31 mouse cellular contexts compared by ENCODE assay signal in the genomic region with DNA sequence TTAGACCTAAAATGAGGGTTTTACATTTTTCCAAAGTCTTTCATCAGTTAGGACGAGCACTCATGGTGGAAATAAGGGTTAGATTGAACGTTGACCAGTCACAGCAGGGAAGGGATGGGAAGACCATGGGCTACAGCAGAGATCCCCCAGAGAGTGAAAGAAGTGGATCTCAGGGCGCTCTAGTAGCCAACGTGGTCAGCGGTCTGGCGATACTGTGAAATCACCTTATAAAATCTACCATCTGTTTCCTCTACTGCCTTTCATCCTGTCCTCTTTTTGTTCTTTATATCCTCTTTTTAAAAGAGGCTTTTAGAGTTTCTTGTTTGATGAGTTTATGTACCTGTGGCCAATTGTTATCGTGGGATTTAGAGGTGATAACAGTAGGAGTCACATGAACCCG. TPM values are rescaled to one million over a fixed set of nuclear protein-coding genes. Genes with fewer than 3 reads are reported as not detected.
DNase-seq lines count a peak whose midpoint lies in the region; ATAC-seq and TF ChIP-seq lines count a peak whose summit lies in the region.
"Had no signal": no experiment of that assay in that cellular context is flagged by ENCODE, and none has a peak within 500 bp of the region (broad histone marks: within the 10 kb centered on the region; RNA-seq: fewer than 3 reads in every experiment).

No protein-coding gene starts in this region.

- H3K36me3 ChIP-seq in kidney, adult 2 months (ENCODE audit: control insufficient read depth, insufficient read depth, low read length): peaks cover 15% of the 10 kb centered on the region; the same call in 1 of the 2 replicates
- no peaks in the 10 kb centered on the region for H3K36me3 ChIP-seq in kidney, embryonic 16.5 days (ENCODE audit: insufficient read depth, low read length)
- H3K36me3 ChIP-seq in liver, embryonic 14.5 days (replicated peaks; ENCODE audit: control insufficient read depth, insufficient read depth, low read depth): no peaks in the 10 kb centered on the region
- H3K36me3 ChIP-seq: G1E; heart, embryonic 10.5 days; heart, embryonic 15.5 days; kidney, embryonic 15.5 days; midbrain, embryonic 10.5 days; midbrain, embryonic 15.5 days had no signal

- no peaks in the 10 kb centered on the region for H3K9me3 ChIP-seq in kidney, embryonic 16.5 days (ENCODE audit: low read length)
- no peaks in the 10 kb centered on the region for H3K9me3 ChIP-seq in liver, embryonic 14.5 days (ENCODE audit: control insufficient read depth, low read length)
- H3K9me3 ChIP-seq: forebrain, embryonic 13.5 days; G1E; heart, embryonic 10.5 days; heart, embryonic 15.5 days; kidney, embryonic 15.5 days; midbrain, embryonic 10.5 days; midbrain, embryonic 15.5 days had no signal

- no peak for TF ChIP-seq POLR2A in kidney, adult 2 months (IDR thresholded peaks at IDR 0.05; ENCODE audit: low read depth, low read length)
- no peak for TF ChIP-seq POLR2A in cerebellum, adult 2 months (IDR thresholded peaks at IDR 0.05; ENCODE audit: borderline replicate concordance, insufficient read depth, low read length)

- DNase-seq in kidney, adult 2 months: no peak
- no peak for DNase-seq in liver, embryonic 14.5 days (ENCODE audit: low read depth in 3 of 3, low spot score in 3 of 3)
- no peak for DNase-seq in cerebellum, postnatal 25 days
- DNase-seq in c-Kit-positive CD71-positive TER-119-positive erythroid progenitor cells, embryonic 14.5 days (ENCODE audit: low spot score): no peak
- DNase-seq in cerebellum, adult 2 months: no peak
- DNase-seq: adrenal gland, adult 8-10 months; cerebellum, adult 11 months; cerebellum, adult 9-11 months; gastrocnemius, postnatal 10 days; heart, adult 11 months; kidney, postnatal 4 days; layer of hippocampus, postnatal 36 days; lung, adult 18-20 months; right cerebral cortex, postnatal 25 days; thymus, adult 2 months; thymus, postnatal 36 days had no signal

- no peak overlapping the region for H3K9ac ChIP-seq in kidney, embryonic 16.5 days (replicated peaks; ENCODE audit: low read length)
- no peak overlapping the region; the same call in 1 of the 2 replicates for H3K9ac ChIP-seq in liver, embryonic 14.5 days (replicated peaks)
- H3K9ac ChIP-seq: forebrain, embryonic 13.5 days; heart, embryonic 15.5 days; kidney, embryonic 15.5 days; midbrain, embryonic 15.5 days had no signal

- WGBS in kidney, adult 2 months: 42% methylated on average over 8 of the region's 8 CpGs
- WGBS in kidney, embryonic 16.5 days: 76% methylated on average over 8 of the region's 8 CpGs
- WGBS in liver, embryonic 14.5 days (ENCODE audit: insufficient replicate concordance): 31% methylated on average over 8 of the region's 8 CpGs
- 77% methylated on average over 8 of the region's 8 CpGs for WGBS in cerebellum, adult 2 months

- no peak overlapping the region for H3K4me2 ChIP-seq in kidney, embryonic 16.5 days (replicated peaks; ENCODE audit: low read depth, low read length)
- peak overlapping the region; percentile 47 for H3K4me2 ChIP-seq in liver, embryonic 14.5 days (ENCODE audit: low read depth)
- H3K4me2 ChIP-seq: forebrain, embryonic 13.5 days; heart, embryonic 15.5 days; kidney, embryonic 15.5 days; midbrain, embryonic 15.5 days had no signal

- ATAC-seq in kidney, embryonic 16.5 days (ENCODE audit: low FRiP score, low TSS enrichment): no peak
- peak; percentile 46 for ATAC-seq in granulocyte monocyte progenitor cell, adult 5-6 weeks (replicated peaks; ENCODE audit: poor library complexity, severe bottlenecking)
- no peak for ATAC-seq in liver, embryonic 14.5 days (ENCODE audit: insufficient read depth)
- ATAC-seq in megakaryocyte progenitor cell, adult 5-6 weeks (replicated peaks; ENCODE audit: poor library complexity): peak; percentile 42; the same call in 1 of the 2 replicates
- ATAC-seq: forebrain, embryonic 13.5 days; hindbrain, embryonic 16.5 days; lung, postnatal 0 days; midbrain, embryonic 15.5 days had no signal

- no peaks in the 10 kb centered on the region for H3K27me3 ChIP-seq in kidney, adult 2 months (replicated peaks; ENCODE audit: control insufficient read depth, insufficient read depth, low read length)
- no peaks in the 10 kb centered on the region for H3K27me3 ChIP-seq in kidney, embryonic 16.5 days (ENCODE audit: insufficient read depth, low read length)
- no peaks in the 10 kb centered on the region for H3K27me3 ChIP-seq in liver, embryonic 14.5 days (ENCODE audit: control insufficient read depth, insufficient read depth, low read length)
- no peaks in the 10 kb centered on the region for H3K27me3 ChIP-seq in cerebellum, adult 2 months (ENCODE audit: control insufficient read depth, insufficient read depth, low read length)
- H3K27me3 ChIP-seq: forebrain, embryonic 13.5 days; heart, embryonic 15.5 days; kidney, embryonic 15.5 days; midbrain, embryonic 15.5 days had no signal

- H3K4me3 ChIP-seq in kidney, adult 2 months (ENCODE audit: insufficient read depth, low read depth, low read length): peak overlapping the region; percentile 53
- no peak overlapping the region for H3K4me3 ChIP-seq in kidney, embryonic 16.5 days (ENCODE audit: low read length)
- H3K4me3 ChIP-seq in liver, embryonic 14.5 days (ENCODE audit: insufficient read depth in 1 of 2, low read depth in 2 of 2, low read length in 2 of 2): peak overlapping the region; percentile 10 to 32; a peak in 1 of 4 replicates
- H3K4me3 ChIP-seq in cerebellum, adult 2 months (replicated peaks; ENCODE audit: insufficient read depth, low read depth, low read length): no peak overlapping the region
- H3K4me3 ChIP-seq: forebrain, embryonic 13.5 days; heart, embryonic 10.5 days; heart, embryonic 15.5 days; kidney, embryonic 15.5 days; midbrain, embryonic 10.5 days; midbrain, embryonic 15.5 days had no signal

- H3K4me1 ChIP-seq in kidney, adult 2 months (ENCODE audit: control insufficient read depth, insufficient read depth, low read length): peaks cover 8% of the 10 kb centered on the region; the same call in 1 of the 2 replicates
- no peaks in the 10 kb centered on the region for H3K4me1 ChIP-seq in kidney, embryonic 16.5 days (ENCODE audit: insufficient read depth, low read length)
- no peaks in the 10 kb centered on the region; a peak in 1 of 4 replicates for H3K4me1 ChIP-seq in liver, embryonic 14.5 days (replicated peaks; ENCODE audit: control insufficient read depth in 2 of 2, insufficient read depth in 2 of 2, low read length in 1 of 2)
- no peaks in the 10 kb centered on the region for H3K4me1 ChIP-seq in cerebellum, adult 2 months (ENCODE audit: control insufficient read depth, insufficient read depth, low read length)
- H3K4me1 ChIP-seq: forebrain, embryonic 13.5 days; heart, embryonic 10.5 days; heart, embryonic 15.5 days; kidney, embryonic 15.5 days; midbrain, embryonic 10.5 days; midbrain, embryonic 15.5 days had no signal

- no peak for TF ChIP-seq EP300 in liver, embryonic 14.5 days (IDR thresholded peaks at IDR 0.05; ENCODE audit: low read depth)

- peak overlapping the region; percentile 51 for H3K27ac ChIP-seq in kidney, adult 2 months (ENCODE audit: insufficient read depth, low read depth, low read length)
- H3K27ac ChIP-seq in kidney, embryonic 16.5 days (ENCODE audit: low read length): no peak overlapping the region
- H3K27ac ChIP-seq in liver, embryonic 14.5 days: no peak overlapping the region
- no peak overlapping the region for H3K27ac ChIP-seq in cerebellum, adult 2 months (ENCODE audit: insufficient read depth, low read length)
- H3K27ac ChIP-seq: forebrain, embryonic 13.5 days; heart, embryonic 10.5 days; heart, embryonic 15.5 days; kidney, embryonic 15.5 days; macrophage; midbrain, embryonic 10.5 days; midbrain, embryonic 15.5 days; stomach, postnatal 0 days had no signal

- no peak for TF ChIP-seq CTCF in kidney, adult 2 months (conservative IDR thresholded peaks at IDR 0.05; ENCODE audit: insufficient read depth, insufficient read length, low read depth, low read length)
- TF ChIP-seq CTCF in liver, embryonic 14.5 days (IDR thresholded peaks at IDR 0.05; ENCODE audit: low read depth): no peak
- no peak for TF ChIP-seq CTCF in cerebellum, adult 2 months (IDR thresholded peaks at IDR 0.05; ENCODE audit: borderline replicate concordance, insufficient read depth, low read depth, low read length)

RNA-seq across cellular contexts. Expression of a gene that starts 2.8 kb away (rescaled TPM):
- 158 and 166 TPM in 2 replicates for polyA plus RNA-seq in kidney, adult 2 months (2012; rRNA removed)
- 4.9 and 5.7 TPM in 2 replicates for polyA plus RNA-seq in kidney, embryonic 16.5 days (2015; fragmentation: Nextera tagmentation; extraction: Ambion mirVana)
- 3.2 and 7.3 TPM in 2 replicates for total RNA-seq in granulocyte monocyte progenitor cell, adult 5-6 weeks (2014; fragmentation: Nextera tagmentation)
- total RNA-seq in granulocyte monocyte progenitor cell, adult 5-6 weeks (2017): 5.3 and 6.7 TPM in 2 replicates
- 12.9 and 13.4 TPM in 2 replicates for polyA plus RNA-seq in liver, embryonic 14.5 days (2012; rRNA removed)
- polyA plus RNA-seq in liver, embryonic 14.5 days (2014; fragmentation: Nextera tagmentation; extraction: Ambion mirVana): 9.5 and 10.6 TPM in 2 replicates
- 4.1 and 7.2 TPM in 2 replicates for total RNA-seq in megakaryocyte progenitor cell, adult 5-6 weeks (2015)
- 1.6 and 2.4 TPM in 2 replicates for total RNA-seq in megakaryocyte progenitor cell, adult 5-6 weeks (2017)
- polyA plus RNA-seq in cerebellum, adult 2 months (2012; rRNA removed): 0.05 and 0.19 TPM in 2 replicates
- total RNA-seq: heart, postnatal 25 days; layer of hippocampus, postnatal 36 days had no signal
- polyA plus RNA-seq: forebrain, embryonic 13.5 days had no signal

RNA-seq across cellular contexts. Expression of a gene that starts 32.0 kb away (rescaled TPM):
- 25.5 and 28.4 TPM in 2 replicates for polyA plus RNA-seq in kidney, adult 2 months (2012; rRNA removed)
- 12.0 and 15.6 TPM in 2 replicates for polyA plus RNA-seq in kidney, embryonic 16.5 days (2015; fragmentation: Nextera tagmentation; extraction: Ambion mirVana)
- total RNA-seq in granulocyte monocyte progenitor cell, adult 5-6 weeks (2014; fragmentation: Nextera tagmentation): 9.6 and 12.8 TPM in 2 replicates
- 14.7 and 17.1 TPM in 2 replicates for total RNA-seq in granulocyte monocyte progenitor cell, adult 5-6 weeks (2017)
- 7.2 and 8.0 TPM in 2 replicates for polyA plus RNA-seq in liver, embryonic 14.5 days (2012; rRNA removed)
- polyA plus RNA-seq in liver, embryonic 14.5 days (2014; fragmentation: Nextera tagmentation; extraction: Ambion mirVana): 3.2 TPM in 2 replicates
- 14.0 and 15.4 TPM in 2 replicates for total RNA-seq in megakaryocyte progenitor cell, adult 5-6 weeks (2015)
- total RNA-seq in megakaryocyte progenitor cell, adult 5-6 weeks (2017): 13.6 and 42.0 TPM in 2 replicates
- 19.1 and 20.2 TPM in 2 replicates for polyA plus RNA-seq in cerebellum, adult 2 months (2012; rRNA removed)

RNA-seq across cellular contexts. Expression of a gene that starts 32.0 kb away (rescaled TPM):
- 10.2 and 12.7 TPM in 2 replicates for polyA plus RNA-seq in kidney, adult 2 months (2012; rRNA removed)
- 15.3 and 18.5 TPM in 2 replicates for polyA plus RNA-seq in kidney, embryonic 16.5 days (2015; fragmentation: Nextera tagmentation; extraction: Ambion mirVana)
- 29.7 and 33.8 TPM in 2 replicates for total RNA-seq in granulocyte monocyte progenitor cell, adult 5-6 weeks (2014; fragmentation: Nextera tagmentation)
- total RNA-seq in granulocyte monocyte progenitor cell, adult 5-6 weeks (2017): 22.3 and 46.1 TPM in 2 replicates
- 4.4 and 6.7 TPM in 2 replicates for polyA plus RNA-seq in liver, embryonic 14.5 days (2012; rRNA removed)
- 9.7 and 13.2 TPM in 2 replicates for polyA plus RNA-seq in liver, embryonic 14.5 days (2014; fragmentation: Nextera tagmentation; extraction: Ambion mirVana)
- 38.6 and 39.0 TPM in 2 replicates for total RNA-seq in megakaryocyte progenitor cell, adult 5-6 weeks (2015)
- 18.1 and 28.1 TPM in 2 replicates for total RNA-seq in megakaryocyte progenitor cell, adult 5-6 weeks (2017)
- polyA plus RNA-seq in cerebellum, adult 2 months (2012; rRNA removed): 9.1 and 9.3 TPM in 2 replicates

Comparison
In these comparisons a context has a peak if more than half of its experiments do, and no peak if none do; other contexts are left out.
1. H3K4me3 ChIP-seq: peak in kidney, adult 2 months (single experiment) and liver, embryonic 14.5 days (2 of 2); none in kidney, embryonic 16.5 days (single experiment) and cerebellum, adult 2 months (single experiment).
2. RNA of a gene that starts 2.8 kb away (polyA plus RNA-seq): 158 to 166 TPM in kidney, adult 2 months; 9.5 to 13.4 TPM in liver, embryonic 14.5 days, 4.9 to 5.7 TPM in kidney, embryonic 16.5 days and 0.05 to 0.19 TPM in cerebellum, adult 2 months; every median in the first group is over 10 times any median in the second.
3. ATAC-seq: peak in granulocyte monocyte progenitor cell, adult 5-6 weeks (single experiment) and megakaryocyte progenitor cell, adult 5-6 weeks (single experiment); none in kidney, embryonic 16.5 days (single experiment) and liver, embryonic 14.5 days (single experiment).